ENCODE assay signal across 27 mouse cellular contexts in the genomic region with DNA sequence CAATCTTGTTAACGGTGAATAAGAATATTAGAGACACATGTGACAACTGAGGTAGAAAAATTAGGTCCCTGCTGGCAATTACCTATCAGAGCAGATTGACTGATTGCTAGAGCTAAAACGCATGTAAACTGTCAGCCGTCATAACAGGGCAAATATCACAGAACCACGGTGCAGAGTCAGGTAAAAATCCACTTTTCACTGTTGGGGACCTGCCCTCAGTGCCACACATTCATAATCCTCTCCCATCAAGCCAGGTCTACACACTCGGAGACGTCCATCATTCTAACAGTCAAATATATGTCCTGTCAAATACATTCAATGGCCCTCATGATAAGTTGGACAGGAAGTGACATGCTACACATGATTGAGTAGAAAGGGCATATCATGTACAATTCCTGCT.
DNase-seq lines count a peak whose midpoint lies in the region; ATAC-seq and TF ChIP-seq lines count a peak whose summit lies in the region.
"Had no signal": no experiment of that assay in that cellular context is flagged by ENCODE, and none has a peak within 500 bp of the region (broad histone marks: within the 10 kb centered on the region; RNA-seq: fewer than 3 reads in every experiment).

No protein-coding gene starts in this region.

- no peaks in the 10 kb centered on the region for H3K4me1 ChIP-seq in hindbrain, embryonic 11.5 days (replicated peaks; ENCODE audit: control insufficient read depth, insufficient read depth, low read length)
- no peaks in the 10 kb centered on the region for H3K4me1 ChIP-seq in hindbrain, embryonic 14.5 days (replicated peaks; ENCODE audit: control insufficient read depth, insufficient read depth, low read length)
- H3K4me1 ChIP-seq: embryonic facial prominence, embryonic 12.5 days; embryonic facial prominence, embryonic 15.5 days; heart, embryonic 10.5 days; heart, embryonic 13.5 days had no signal

- no peaks in the 10 kb centered on the region for H3K27me3 ChIP-seq in hindbrain, embryonic 11.5 days (ENCODE audit: control insufficient read depth, insufficient read depth, low read length)
- no peaks in the 10 kb centered on the region for H3K27me3 ChIP-seq in hindbrain, embryonic 14.5 days (ENCODE audit: control insufficient read depth, insufficient read depth, low read length)
- H3K27me3 ChIP-seq: CH12.LX; embryonic facial prominence, embryonic 12.5 days; embryonic facial prominence, embryonic 15.5 days; heart, embryonic 13.5 days; Patski had no signal

- no peak overlapping the region for H3K4me2 ChIP-seq in hindbrain, embryonic 11.5 days (replicated peaks; ENCODE audit: low read depth, low read length)
- H3K4me2 ChIP-seq in hindbrain, embryonic 14.5 days (replicated peaks), result no peak overlapping the region
- H3K4me2 ChIP-seq: embryonic facial prominence, embryonic 12.5 days; embryonic facial prominence, embryonic 15.5 days; heart, embryonic 13.5 days had no signal

- 77% methylated on average over 6 of the region's 6 CpGs for WGBS in hindbrain, embryonic 11.5 days
- 70% methylated on average over 6 of the region's 6 CpGs for WGBS in hindbrain, embryonic 14.5 days

- peak; percentile 40; the same call in 1 of the 2 replicates for ATAC-seq in hindbrain, embryonic 11.5 days (ENCODE audit: low FRiP score)
- ATAC-seq in hindbrain, embryonic 14.5 days (ENCODE audit: low FRiP score), result no peak
- ATAC-seq: forebrain, embryonic 16.5 days; Patski had no signal

- intact Hi-C loops in left cerebral cortex, postnatal 4 days (cut with DNase I), result no loop called here
- intact Hi-C loops in left cerebral cortex, postnatal 36 days (cut with DNase I), result no loop called here

- no peaks in the 10 kb centered on the region for H3K36me3 ChIP-seq in hindbrain, embryonic 11.5 days (ENCODE audit: control insufficient read depth, insufficient read depth, low read length)
- H3K36me3 ChIP-seq in hindbrain, embryonic 14.5 days (replicated peaks; ENCODE audit: control insufficient read depth, insufficient read depth), result no peaks in the 10 kb centered on the region
- H3K36me3 ChIP-seq: embryonic facial prominence, embryonic 12.5 days; embryonic facial prominence, embryonic 15.5 days; G1E; heart, embryonic 10.5 days; heart, embryonic 13.5 days had no signal

- TF ChIP-seq CTCF in brain, embryonic 14.5 days (IDR thresholded peaks at IDR 0.05; ENCODE audit: borderline replicate concordance, extremely low read depth, insufficient read depth, insufficient read length), result no peak

- DNase-seq in hindbrain, embryonic 11.5 days (ENCODE audit: low spot score), result no peak
- no peak for DNase-seq in hindbrain, embryonic 14.5 days (ENCODE audit: low spot score)
- peak; percentile 1 for DNase-seq in left cerebral cortex, postnatal 4 days
- no peak for DNase-seq in left cerebral cortex, postnatal 36 days (ENCODE audit: low spot score in 2 of 2)
- DNase-seq in brain, embryonic 14.5 days (ENCODE audit: low read depth), result peak; percentile 31
- peak; percentile 13 for DNase-seq in retina, embryonic 14.5 days (ENCODE audit: low spot score)
- DNase-seq in urinary bladder, postnatal 10 days (ENCODE audit: low spot score), result no peak
- DNase-seq: adrenal gland, postnatal 10 days; adrenal gland, postnatal 36 days; B cell, adult 2 months; cerebellum, adult 11 months; cerebellum, adult 2 months; cerebellum, adult 9-11 months; cerebellum, postnatal 25 days; gastrocnemius, postnatal 10 days; gastrocnemius, postnatal 36 days; heart, adult 2 months; heart, postnatal 14 days; heart, postnatal 4 days had no signal

- H3K4me3 ChIP-seq in hindbrain, embryonic 11.5 days (ENCODE audit: low read depth, low read length), result no peak overlapping the region
- no peak overlapping the region for H3K4me3 ChIP-seq in hindbrain, embryonic 14.5 days (replicated peaks; ENCODE audit: low read length)
- H3K4me3 ChIP-seq: embryonic facial prominence, embryonic 12.5 days; embryonic facial prominence, embryonic 15.5 days; heart, adult 2 months; heart, embryonic 10.5 days; heart, embryonic 13.5 days had no signal

- no peaks in the 10 kb centered on the region for H3K9me3 ChIP-seq in hindbrain, embryonic 11.5 days (ENCODE audit: control insufficient read depth, low read length)
- no peaks in the 10 kb centered on the region for H3K9me3 ChIP-seq in hindbrain, embryonic 14.5 days (ENCODE audit: control insufficient read depth, low read length)
- H3K9me3 ChIP-seq: embryonic facial prominence, embryonic 12.5 days; embryonic facial prominence, embryonic 15.5 days; G1E; heart, embryonic 10.5 days; heart, embryonic 13.5 days had no signal

- H3K27ac ChIP-seq in hindbrain, embryonic 11.5 days (ENCODE audit: low read depth, low read length), result no peak overlapping the region
- H3K27ac ChIP-seq in hindbrain, embryonic 14.5 days, result no peak overlapping the region
- H3K27ac ChIP-seq: embryonic facial prominence, embryonic 12.5 days; embryonic facial prominence, embryonic 15.5 days; heart, adult 2 months; heart, embryonic 10.5 days; heart, embryonic 13.5 days had no signal

- no peak overlapping the region for H3K9ac ChIP-seq in hindbrain, embryonic 11.5 days (ENCODE audit: low read depth, low read length)
- no peak overlapping the region for H3K9ac ChIP-seq in hindbrain, embryonic 14.5 days
- H3K9ac ChIP-seq: embryonic facial prominence, embryonic 12.5 days; embryonic facial prominence, embryonic 15.5 days; heart, embryonic 13.5 days had no signal

- TF ChIP-seq POLR2A in brain, embryonic 14.5 days (IDR thresholded peaks at IDR 0.05; ENCODE audit: borderline replicate concordance, extremely low read depth, insufficient read depth, insufficient read length, poor library complexity, severe bottlenecking), result no peak

Comparison
In these comparisons a context has a peak if more than half of its experiments do, and no peak if none do; other contexts are left out.
1. DNase-seq: peak in left cerebral cortex, postnatal 4 days (single experiment), brain, embryonic 14.5 days (single experiment) and retina, embryonic 14.5 days (single experiment); none in hindbrain, embryonic 11.5 days (single experiment), hindbrain, embryonic 14.5 days (single experiment), left cerebral cortex, postnatal 36 days (0 of 2) and urinary bladder, postnatal 10 days (single experiment).